Mouse (Mus musculus) hindbrain, postnatal 0 days (tissue): Measurements from ENCODE around the gene Mdfic. TPM values are rescaled to one million over a fixed set of nuclear protein-coding genes. Genes with fewer than 3 reads are reported as not detected.

Experiments
- ATAC-seq: fragments of 200-750 bp; cut with Nextera tagmentation; 2 replicates; pipeline ENCODE4 v1.8.0; 2017; ENCODE audit warnings: mild to moderate bottlenecking, moderate TSS enrichment, moderate library complexity
- DNase-seq: peaks from one replicate; pipeline ENCODE4 v3.0.0-alpha.2; 2015; ENCODE audit warnings: low spot score
- H3K27ac ChIP-seq: fragments of 300-500 bp; sonication (generic); 2 replicates; pipeline ENCODE4 v1.5.1; 2014; ENCODE audit warnings: mild to moderate bottlenecking
- H3K27me3 ChIP-seq: fragments of 300-500 bp; sonication (generic); 2 replicates; pipeline ENCODE4 v1.6.1; 2014; ENCODE audit warnings: low read length, mixed read lengths; ENCODE audit not compliant: insufficient read depth
- H3K36me3 ChIP-seq: fragments of 300-500 bp; sonication (generic); 2 replicates; pipeline ENCODE4 v1.6.1; 2014; ENCODE audit warnings: low read length, mixed read lengths; ENCODE audit not compliant: insufficient read depth
- H3K4me1 ChIP-seq: fragments of 300-500 bp; sonication (generic); 2 replicates; pipeline ENCODE4 v1.6.1; 2014; ENCODE audit warnings: antibody characterized with exemption, low read length, mixed read lengths; ENCODE audit not compliant: insufficient read depth
- H3K4me2 ChIP-seq: fragments of 300-500 bp; sonication (generic); 2 replicates; pipeline ENCODE4 v1.6.1; 2014; ENCODE audit warnings: low read depth, mild to moderate bottlenecking, low read length, moderate library complexity, mixed read lengths
- H3K4me3 ChIP-seq: fragments of 300-500 bp; sonication (generic); 2 replicates; pipeline ENCODE4 v1.5.1; 2014; ENCODE audit warnings: low read length
- H3K9ac ChIP-seq: fragments of 300-500 bp; sonication (generic); replicated peaks from 2 replicates; pipeline ENCODE4 v1.6.1; 2014; ENCODE audit warnings: mild to moderate bottlenecking, low read length, moderate library complexity, mixed read lengths
- H3K9me3 ChIP-seq: fragments of 300-500 bp; sonication (generic); 2 replicates; pipeline ENCODE4 v1.6.1; 2016; ENCODE audit warnings: low read length, mixed read lengths
- CTCF ChIP-seq: IDR thresholded peaks from 2 replicates; pipeline ENCODE4 v1.5.1; 2016; ENCODE audit warnings: antibody characterized with exemption, control low read depth, low read depth
- WGBS: fragments of 180-500 bp; shearing (Covaris S2); extraction: QIAGEN DNeasy Blood & Tissue Kit; methylation state at CpG from one replicate; pipeline ENCODE4 v1.1.7; 2014; 5-methylcytosine and 5-hydroxymethylcytosine counted together
- polyA plus RNA-seq: library from polyadenylated mRNA; unstranded; fragments of >200 nt; fragmentation: Nextera tagmentation; extraction: Ambion mirVana; gene quantifications from 2 replicates; pipeline ENCODE4 v1.2.1, GENCODE M21; 2015
- total RNA-seq: library from RNA; depleted of rRNA; stranded (reverse); fragments of >200 nt; gene quantifications from 2 replicates; pipeline ENCODE4 v1.2.3, GENCODE M21; 2014

Gene Mdfic
- total and polyA plus RNA-seq, 2 experiments from 2014 or later: 0.81 to 4.2 TPM

DNA sequence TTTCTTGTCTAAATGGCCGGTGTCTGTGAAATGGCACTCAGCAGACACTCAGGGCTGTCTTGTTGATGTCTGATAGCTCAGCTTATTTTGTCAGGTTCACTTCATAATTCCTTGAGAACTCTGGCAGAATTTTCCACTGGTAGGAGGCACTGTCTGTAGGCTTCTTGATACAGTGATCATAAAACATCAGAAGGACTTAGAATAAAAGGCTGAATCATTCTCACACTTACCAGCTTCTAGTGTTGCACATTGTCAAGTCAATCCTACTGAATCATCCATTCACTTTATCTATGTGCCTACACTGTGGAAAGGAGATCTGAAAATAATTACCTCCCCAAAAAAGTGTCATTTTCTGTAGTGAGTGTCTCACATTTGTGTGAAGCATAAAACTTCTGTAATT, 110.2 kb downstream of the Mdfic start:
- no peak for ATAC-seq
- no peak overlapping the region for H3K27ac ChIP-seq
- H3K36me3 ChIP-seq: no peaks in the 10 kb centered on the region
- H3K9me3 ChIP-seq: no peaks in the 10 kb centered on the region
- no peak overlapping the region for H3K4me3 ChIP-seq
- 92% methylated on average over 1 of the region's 1 CpGs for WGBS
- H3K4me1 ChIP-seq: no peaks in the 10 kb centered on the region
- no peaks in the 10 kb centered on the region for H3K27me3 ChIP-seq
- no peak overlapping the region for H3K4me2 ChIP-seq
- H3K9ac ChIP-seq: no peak overlapping the region
- no peak for DNase-seq
- TF ChIP-seq CTCF: no peak

DNA sequence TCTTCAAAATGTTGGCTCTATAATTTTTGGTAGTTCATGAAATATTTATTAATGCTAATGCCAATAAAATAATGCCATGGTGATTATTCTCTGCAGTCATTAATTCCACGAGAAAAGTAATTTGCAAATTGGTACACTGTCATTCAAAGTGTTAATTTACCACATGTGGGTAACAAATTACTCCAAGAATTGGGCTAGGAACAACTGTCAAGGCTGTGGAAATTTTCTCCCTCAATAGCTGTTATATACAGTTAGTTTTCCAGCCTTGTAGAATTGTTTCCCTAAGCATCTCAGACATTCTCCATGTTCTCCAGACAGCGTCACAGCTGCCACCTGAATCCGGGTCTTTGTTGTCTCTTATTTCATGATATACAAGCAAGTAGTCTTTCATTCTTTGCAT, 117.2 kb downstream of the Mdfic start:
- Histone ChIP-seq H3K27ac (no peak overlapping the region), H3K9me3 (no peaks in the 10 kb centered on the region), H3K4me1 (no peaks in the 10 kb centered on the region), H3K36me3 (no peaks in the 10 kb centered on the region), H3K9ac (no peak overlapping the region), H3K4me3 (no peak overlapping the region), H3K27me3 (no peaks in the 10 kb centered on the region), H3K4me2 (no peak overlapping the region)
- no peak for TF ChIP-seq CTCF
- WGBS: 77% methylated on average over 3 of the region's 3 CpGs
- DNase-seq (no peak), ATAC-seq (no peak)

DNA sequence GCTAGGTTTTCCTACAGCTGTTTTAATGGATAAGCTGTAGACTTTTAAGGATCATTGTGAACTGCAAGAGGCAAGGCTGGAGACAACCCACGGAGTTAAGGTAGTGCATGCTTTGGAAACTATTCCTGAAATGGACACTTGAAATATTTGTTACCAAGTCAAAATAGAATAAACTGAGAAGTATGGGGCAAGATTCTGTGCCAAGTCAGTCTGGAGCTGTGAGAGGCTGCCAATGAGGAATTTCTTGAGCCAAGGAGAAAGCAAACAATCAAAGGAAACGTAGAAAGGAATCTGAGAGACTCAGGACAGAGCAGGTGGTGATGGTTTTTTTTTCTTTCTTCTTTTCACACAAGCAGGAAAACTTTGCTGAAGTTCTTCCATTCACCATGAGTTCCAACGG, 119.4 kb downstream of the Mdfic start:
- Histone ChIP-seq H3K27me3 (no peaks in the 10 kb centered on the region), H3K4me3 (no peak overlapping the region), H3K27ac (no peak overlapping the region), H3K36me3 (no peaks in the 10 kb centered on the region), H3K4me2 (no peak overlapping the region), H3K9ac (no peak overlapping the region), H3K9me3 (no peaks in the 10 kb centered on the region), H3K4me1 (no peaks in the 10 kb centered on the region)
- no peak for DNase-seq
- no peak for ATAC-seq
- WGBS: 76% methylated on average over 3 of the region's 3 CpGs
- no peak for TF ChIP-seq CTCF

DNA sequence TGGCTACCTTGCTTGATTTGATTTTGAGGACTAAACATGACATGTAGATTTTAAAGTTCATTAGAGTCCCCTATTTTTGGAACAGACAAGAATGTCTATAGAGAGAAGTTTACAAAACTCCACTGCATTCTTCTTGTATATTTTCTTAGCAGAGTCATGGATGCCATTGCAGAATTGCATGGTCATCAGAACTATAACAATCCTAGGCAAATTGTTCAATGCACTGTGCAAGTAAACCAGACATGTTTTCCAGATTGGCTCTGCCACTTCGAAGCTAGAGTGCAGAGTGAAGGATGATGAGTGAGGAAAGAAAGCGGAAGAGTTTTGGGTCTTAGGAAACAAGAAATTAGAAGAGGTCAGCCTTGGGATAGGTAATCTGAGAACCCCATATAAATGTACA, 120.0 kb downstream of the Mdfic start:
- DNase-seq (no peak), ATAC-seq (no peak)
- Histone ChIP-seq H3K9ac (no peak overlapping the region), H3K4me1 (no peaks in the 10 kb centered on the region), H3K4me2 (no peak overlapping the region), H3K4me3 (no peak overlapping the region), H3K27ac (no peak overlapping the region), H3K27me3 (no peaks in the 10 kb centered on the region), H3K36me3 (no peaks in the 10 kb centered on the region), H3K9me3 (no peaks in the 10 kb centered on the region)
- TF ChIP-seq CTCF: no peak
- 97% methylated on average over 2 of the region's 2 CpGs for WGBS

DNA sequence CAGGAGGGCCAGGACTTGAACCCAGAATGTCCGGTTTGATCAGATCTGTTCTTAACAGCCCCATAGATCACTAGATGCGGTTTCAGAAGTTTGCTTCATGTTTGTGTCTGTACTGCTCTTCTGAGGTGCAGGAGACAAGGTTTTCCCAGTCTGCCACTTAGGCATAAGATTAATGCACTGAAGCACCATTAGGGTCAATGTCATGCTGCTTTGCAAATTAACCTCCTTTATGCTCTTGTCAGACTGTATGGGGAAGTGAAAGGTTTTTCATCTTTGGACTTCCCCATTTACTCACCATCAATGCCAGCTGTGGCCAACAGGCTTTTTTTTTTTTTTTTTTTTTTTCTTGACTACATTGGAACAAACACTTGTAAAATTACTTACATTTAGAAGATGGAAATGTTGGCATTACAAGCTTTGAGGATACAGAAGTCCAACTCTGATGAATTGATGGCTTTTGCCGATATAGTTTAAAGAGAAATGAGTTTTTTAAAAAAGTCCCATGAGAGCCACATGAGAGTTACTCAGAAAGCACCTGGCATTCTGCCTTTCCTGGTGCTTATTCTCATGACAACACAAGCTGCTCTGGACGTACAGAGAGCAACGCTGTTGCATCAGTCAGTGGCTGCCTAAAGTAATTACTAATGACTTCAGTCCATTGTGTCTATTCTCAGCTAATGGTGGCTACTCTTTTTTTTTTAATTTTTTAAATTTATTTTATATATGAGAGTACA, 121.2 kb downstream of the Mdfic start:
- WGBS: 45% methylated on average over 5 of the region's 5 CpGs
- no peaks in the 10 kb centered on the region for H3K36me3 ChIP-seq
- H3K4me2 ChIP-seq: no peak overlapping the region
- no peak overlapping the region for H3K9ac ChIP-seq
- DNase-seq: no peak
- no peak overlapping the region for H3K4me3 ChIP-seq
- no peak for ATAC-seq
- no peaks in the 10 kb centered on the region for H3K27me3 ChIP-seq
- H3K4me1 ChIP-seq: no peaks in the 10 kb centered on the region
- no peak overlapping the region for H3K27ac ChIP-seq
- no peak for TF ChIP-seq CTCF
- H3K9me3 ChIP-seq: no peaks in the 10 kb centered on the region

DNA sequence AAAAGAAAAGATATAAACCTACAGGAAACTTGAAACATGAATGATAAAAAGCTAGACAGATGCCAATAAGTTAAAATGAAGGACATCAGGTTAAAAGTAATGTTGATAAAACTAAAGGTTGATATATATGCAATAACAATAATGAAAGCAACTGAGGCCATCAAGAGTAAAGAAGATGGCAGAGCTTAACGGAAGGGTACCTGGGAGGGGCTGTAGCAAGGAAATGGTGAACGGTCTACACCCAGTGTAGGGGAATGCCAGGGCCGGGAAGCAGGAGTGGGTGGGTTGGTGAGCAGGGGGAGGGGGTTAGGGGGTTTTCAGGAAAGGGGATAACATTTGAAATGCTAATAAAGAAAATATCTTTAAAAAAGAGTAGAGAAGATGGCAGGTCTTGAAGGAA, 122.8 kb downstream of the Mdfic start:
- TF ChIP-seq CTCF: no peak
- 97% methylated on average over 3 of the region's 3 CpGs for whole genome bisulfite sequencing
- H3K27ac ChIP-seq: no peak overlapping the region
- H3K4me1 ChIP-seq: no peaks in the 10 kb centered on the region
- no peak overlapping the region for H3K4me3 ChIP-seq
- DNase-seq: no peak
- no peaks in the 10 kb centered on the region for H3K9me3 ChIP-seq
- H3K9ac ChIP-seq: no peak overlapping the region
- no peaks in the 10 kb centered on the region for H3K27me3 ChIP-seq
- no peak overlapping the region for H3K4me2 ChIP-seq
- H3K36me3 ChIP-seq: no peaks in the 10 kb centered on the region
- no peak for ATAC-seq

DNA sequence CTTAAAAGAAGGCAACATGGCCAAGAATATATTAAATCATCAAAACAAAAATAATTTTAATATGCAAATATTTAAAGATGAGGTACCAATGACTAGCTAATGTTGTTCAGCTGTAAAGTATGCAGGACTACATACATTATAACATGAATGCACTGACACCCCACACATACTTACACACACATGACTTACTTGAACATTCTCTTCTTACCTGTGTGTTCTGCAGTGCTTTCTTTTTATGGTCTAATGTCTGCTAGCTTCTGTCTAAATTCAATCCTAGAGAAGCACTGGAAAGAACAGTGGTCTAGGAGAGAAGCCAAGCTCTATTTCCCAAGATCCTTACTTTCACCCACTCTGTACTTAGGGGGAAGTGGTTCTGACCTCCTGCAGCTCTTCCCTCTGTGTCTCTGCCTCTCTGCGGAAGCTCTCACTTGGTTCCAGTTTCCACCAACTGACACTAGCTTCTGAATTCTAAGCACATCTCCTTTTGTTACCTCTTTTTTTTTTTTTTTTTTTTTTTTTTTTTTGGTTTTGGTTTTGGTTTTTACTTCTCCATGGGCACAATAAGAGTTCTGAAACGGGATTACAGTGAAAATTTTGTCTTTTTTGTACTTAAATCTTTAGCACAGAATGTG, 125.4 kb downstream of the Mdfic start:
- ATAC-seq: no peak
- TF ChIP-seq CTCF: no peak
- no peak overlapping the region for H3K4me2 ChIP-seq

More for the DNA sequence above, 125.4 kb downstream of the Mdfic start:
- Histone ChIP-seq H3K4me1 (no peaks in the 10 kb centered on the region), H3K4me3 (no peak overlapping the region), H3K27me3 (no peaks in the 10 kb centered on the region), H3K27ac (no peak overlapping the region), H3K9ac (no peak overlapping the region), H3K9me3 (no peaks in the 10 kb centered on the region), H3K36me3 (no peaks in the 10 kb centered on the region)
- no peak for DNase-seq
- WGBS: 70% methylated on average over 2 of the region's 2 CpGs
